Mouse (Mus musculus) right cerebral cortex, adult 18-20 months (tissue): ENCODE data around the gene Shd.

Experiments used
- DNase-seq: peaks from one replicate; pipeline ENCODE4 v3.0.0; 2022; ENCODE audit warnings: mixed read lengths

The Shd gene

GRCm38 (mm10) chr17:56008356-56009087 is 38.3 kb downstream of the Shd start:
- peak; percentile 96 for DNase-seq

- DNase-seq, result peak; percentile 96
Measured at GRCm38 (mm10) chr17:56009088-56009961, 39.1 kb downstream of the Shd start.

- DNase-seq, result no peak
Measured at GRCm38 (mm10) chr17:56009962-56010240, 39.6 kb downstream of the Shd start.

- no peak for DNase-seq
Measured at GRCm38 (mm10) chr17:56010255-56010654, 40.0 kb downstream of the Shd start.

- peak; percentile 60 for DNase-seq
Measured at GRCm38 (mm10) chr17:56010681-56011080, 40.4 kb downstream of the Shd start.

GRCm38 (mm10) chr17:56011441-56011840 is 41.2 kb downstream of the Shd start:
- DNase-seq, result no peak

- DNase-seq, result no peak
Measured at GRCm38 (mm10) chr17:56015293-56015692, 45.0 kb downstream of the Shd start.

GRCm38 (mm10) chr17:56016382-56016781 is 46.1 kb downstream of the Shd start:
- no peak for DNase-seq

- no peak for DNase-seq
Measured at GRCm38 (mm10) chr17:56016793-56017785, 46.8 kb downstream of the Shd start.

GRCm38 (mm10) chr17:56017848-56018247 is 47.6 kb downstream of the Shd start:
- DNase-seq, result no peak

- DNase-seq, result peak; percentile 75
Measured at GRCm38 (mm10) chr17:56018347-56019131, 48.3 kb downstream of the Shd start.

- no peak for DNase-seq
Measured at GRCm38 (mm10) chr17:56020400-56021084, 50.3 kb downstream of the Shd start.

- peak; percentile 84 for DNase-seq
Measured at GRCm38 (mm10) chr17:56021161-56021910, 51.1 kb downstream of the Shd start.

- no peak for DNase-seq
Measured at GRCm38 (mm10) chr17:56022131-56022988, 52.1 kb downstream of the Shd start.

- DNase-seq, result no peak
Measured at GRCm38 (mm10) chr17:56022989-56023290, 52.7 kb downstream of the Shd start.

GRCm38 (mm10) chr17:56023386-56023785 is 53.1 kb downstream of the Shd start:
- no peak for DNase-seq

- DNase-seq, result no peak
Measured at GRCm38 (mm10) chr17:56024476-56024875, 54.2 kb downstream of the Shd start.

GRCm38 (mm10) chr17:56024931-56025330 is 54.7 kb downstream of the Shd start:
- no peak for DNase-seq
